Mouse (Mus musculus) ovary, postnatal 36 days (tissue): ENCODE results near the gene Nr4a1.

Experiments used
- DNase-seq: peaks from one replicate; pipeline ENCODE4 v3.0.0; 2022; ENCODE audit warnings: low spot score, mixed read lengths

Nr4a1 gene

GRCm38 (mm10) chr15:101315832-101316231 lies 61.8 kb downstream of the Nr4a1 start:
- peak; percentile 90 for DNase-seq

- DNase-seq = no peak
Measured at GRCm38 (mm10) chr15:101316279-101316912, 62.3 kb downstream of the Nr4a1 start.

GRCm38 (mm10) chr15:101316913-101317813 lies 63.1 kb downstream of the Nr4a1 start:
- DNase-seq = no peak

DNA sequence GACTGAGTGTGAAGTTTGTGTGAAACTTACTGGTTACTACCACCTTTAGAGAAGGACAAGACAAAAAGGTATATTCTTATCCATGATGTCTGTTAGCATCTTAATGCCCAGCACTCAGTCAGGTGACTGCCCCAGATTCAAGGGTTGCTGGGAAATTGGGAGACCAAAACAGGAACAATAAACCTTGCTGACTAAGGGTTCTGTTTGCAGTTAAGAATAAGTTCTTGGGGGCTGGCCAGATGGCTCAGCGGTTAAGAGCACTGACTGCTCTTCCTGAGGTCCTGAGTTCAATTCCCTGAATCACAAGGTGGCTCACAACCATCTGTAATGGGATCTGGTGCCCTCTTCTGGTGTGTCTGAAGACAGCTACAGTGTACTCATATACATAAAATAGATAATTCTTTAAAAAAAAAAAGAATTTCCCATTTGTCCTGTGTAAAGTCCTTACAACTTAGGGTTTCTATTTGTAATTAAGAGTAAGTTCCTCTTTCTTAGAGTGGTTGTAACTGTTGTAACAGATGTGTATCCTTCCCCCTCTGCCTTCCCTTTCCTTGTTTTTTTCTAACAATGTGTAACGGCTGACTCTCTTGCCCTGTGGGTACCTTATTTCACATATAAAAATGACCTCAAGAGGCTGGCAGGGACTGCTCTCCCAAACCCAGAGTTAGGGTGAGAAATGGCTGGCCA lies 63.9 kb downstream of the Nr4a1 start:
- DNase-seq = no peak

DNA sequence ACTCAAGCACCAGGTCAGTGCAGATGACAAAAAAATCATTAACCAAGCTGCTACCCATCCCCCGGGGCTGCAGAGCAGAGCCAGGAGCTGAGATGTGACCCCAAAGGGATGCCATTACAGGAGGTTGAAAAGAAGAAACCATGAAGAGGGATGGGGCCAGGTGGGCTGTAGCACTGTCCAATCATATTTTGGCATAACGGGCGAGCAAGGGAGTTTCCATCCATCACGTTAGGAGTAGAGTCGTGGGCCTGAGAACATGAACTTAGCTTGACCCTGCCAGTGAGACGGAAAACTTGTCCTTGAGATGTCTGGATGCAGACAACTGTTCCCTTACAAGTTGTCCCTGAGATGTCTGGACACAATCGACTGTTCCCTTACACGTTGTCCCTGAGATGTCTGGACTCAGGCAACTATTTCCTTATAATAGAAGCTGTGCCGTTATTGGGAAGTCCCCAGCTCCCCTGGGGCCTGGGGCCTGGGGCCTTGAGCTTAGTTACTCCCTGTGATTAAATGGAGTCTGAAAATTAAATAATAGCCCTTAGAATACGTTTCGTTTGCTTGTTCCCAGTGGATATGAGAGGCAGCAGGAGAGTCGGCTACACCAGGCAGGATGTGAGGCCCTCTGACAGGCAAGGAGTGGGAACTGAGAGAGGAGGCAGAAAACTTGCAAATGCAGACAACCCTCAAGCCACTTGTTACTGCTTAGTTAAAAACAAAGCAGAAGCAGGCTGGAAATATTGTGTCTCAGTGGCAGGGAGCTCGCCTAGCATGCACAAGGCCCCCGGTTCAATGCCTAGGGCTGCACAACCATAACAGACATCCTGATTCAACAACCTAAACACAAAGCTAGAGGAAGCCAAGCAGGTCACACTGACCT lies 65.1 kb downstream of the Nr4a1 start:
- no peak for DNase-seq

DNA sequence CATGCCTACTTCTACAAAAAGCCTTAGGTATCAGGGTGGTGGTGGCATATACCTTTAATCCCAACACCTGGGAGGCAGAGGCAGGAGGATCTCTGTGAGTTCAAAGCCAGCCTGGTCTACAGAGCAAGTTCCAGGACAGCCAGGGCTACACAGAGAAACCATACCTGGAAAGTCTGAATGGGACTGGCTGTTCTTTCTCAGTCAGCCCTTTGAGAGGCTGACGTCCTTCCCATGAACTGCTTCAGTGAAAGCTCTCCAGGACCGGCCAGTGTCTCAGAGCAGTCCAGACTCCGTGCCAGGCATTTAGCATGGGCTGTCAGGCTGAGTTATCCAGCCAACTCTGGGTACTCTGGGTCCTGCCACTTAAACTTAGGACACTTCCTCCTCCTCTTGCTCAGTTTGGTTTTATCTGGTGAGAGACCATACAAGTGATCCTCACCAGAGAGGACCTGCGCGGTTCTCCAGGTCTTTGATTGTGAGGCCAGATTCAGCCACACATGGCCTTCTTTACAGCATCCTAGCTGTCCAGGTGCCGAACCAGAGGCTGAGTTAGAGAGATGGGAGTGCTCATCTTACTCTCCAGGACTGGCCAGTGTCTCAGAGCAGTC lies 66.0 kb downstream of the Nr4a1 start:
- DNase-seq = no peak

DNA sequence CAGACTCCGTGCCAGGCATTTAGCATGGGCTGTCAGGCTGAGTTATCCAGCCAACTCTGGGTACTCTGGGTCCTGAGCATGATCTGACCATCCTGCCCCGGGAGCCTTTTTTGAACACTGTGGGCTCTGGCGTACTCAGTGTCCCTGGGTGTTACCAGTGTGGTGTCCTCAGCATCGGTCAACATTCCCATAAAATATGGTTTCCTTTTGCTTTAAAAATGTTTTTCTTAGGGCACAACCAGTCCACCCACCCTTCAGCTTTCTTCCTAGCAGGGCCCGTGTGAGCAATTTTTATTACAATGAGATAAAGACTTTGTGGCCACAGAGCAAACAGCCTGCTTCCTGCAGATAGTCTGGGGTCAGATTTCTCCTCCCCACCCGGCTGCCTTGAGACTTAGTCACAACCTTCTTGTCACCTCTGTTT lies 66.6 kb downstream of the Nr4a1 start:
- no peak for DNase-seq

DNA sequence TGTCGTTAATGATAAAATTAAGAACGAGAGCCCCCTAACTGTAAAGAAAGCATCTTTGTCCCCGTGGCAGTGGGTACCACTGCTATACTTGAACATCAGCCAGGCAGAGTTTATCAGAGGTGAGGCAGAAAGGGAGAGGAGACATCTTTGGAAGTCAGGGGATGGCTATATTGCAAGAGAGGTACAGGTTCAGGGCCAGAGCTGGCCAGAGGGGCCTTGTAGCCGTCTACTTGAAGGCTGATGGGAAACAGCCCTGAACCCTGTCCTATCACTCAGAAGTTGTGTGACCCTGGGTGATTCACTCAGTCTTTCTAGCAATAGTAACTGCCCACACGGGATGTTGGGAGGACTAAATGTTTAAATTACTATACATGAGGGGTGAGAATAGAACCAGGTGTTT lies 67.1 kb downstream of the Nr4a1 start:
- DNase-seq = no peak

DNA sequence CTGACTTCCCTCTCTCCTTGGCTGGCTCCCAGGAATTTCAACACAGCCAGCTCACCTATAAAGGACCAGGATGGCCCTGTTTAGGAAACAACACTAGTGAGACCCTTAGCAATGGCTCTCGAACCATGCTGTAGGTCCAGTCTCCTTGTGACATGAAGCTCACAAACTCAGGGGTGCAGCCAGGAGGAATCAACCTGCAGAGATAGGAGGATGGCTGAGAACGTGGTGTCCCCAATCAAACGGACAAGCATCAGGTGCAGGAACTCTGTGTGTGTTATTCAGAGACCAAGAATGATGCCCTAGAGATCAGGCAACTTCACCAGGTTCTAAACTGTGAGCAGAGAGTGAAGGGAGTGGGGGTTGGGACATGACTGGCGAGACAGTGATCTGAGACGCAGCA lies 68.0 kb downstream of the Nr4a1 start:
- no peak for DNase-seq

DNA sequence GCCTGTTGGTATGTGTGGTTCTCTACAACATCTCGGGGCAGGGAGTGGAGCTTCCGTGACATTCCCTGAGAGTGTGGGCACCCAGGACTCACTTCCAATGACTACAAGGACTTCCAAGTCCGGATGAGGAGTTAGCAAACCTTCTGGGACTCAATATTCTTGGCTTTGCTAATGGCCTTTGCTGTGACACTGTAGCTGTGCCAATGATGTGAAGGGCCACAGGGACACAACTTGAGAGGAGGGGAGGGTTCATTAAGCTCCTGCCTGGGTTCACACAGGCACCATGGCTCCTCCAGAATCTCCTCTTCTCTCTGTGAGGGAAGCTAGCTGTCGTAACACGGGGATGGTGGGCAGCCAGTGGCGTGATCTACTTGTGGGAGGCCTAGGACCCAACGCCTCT lies 68.6 kb downstream of the Nr4a1 start:
- DNase-seq = no peak

- no peak for DNase-seq
Measured at GRCm38 (mm10) chr15:101323511-101323910, 69.4 kb downstream of the Nr4a1 start.
